Mouse (Mus musculus) midbrain, embryonic 15.5 days (tissue): ENCODE measurements at regions not wholly inside any gene's neighbourhood (a gene's known extent, or its start where the extent isn't known, plus 50 kb on each side); places are given as distances from the start of the nearest gene placed in this dataset.

Source experiments
- ATAC-seq: fragments of 200-750 bp; cut with Nextera tagmentation; replicated peaks from 2 replicates; pipeline ENCODE4 v1.8.0; 2017; ENCODE audit warnings: moderate TSS enrichment
- H3K27ac ChIP-seq: fragments of 300-500 bp; sonication (generic); 2 replicates; pipeline ENCODE4 v1.5.1; 2015; ENCODE audit warnings: mild to moderate bottlenecking, inconsistent platforms
- H3K27me3 ChIP-seq: fragments of 300-500 bp; sonication (generic); replicated peaks from 2 replicates; pipeline ENCODE4 v1.6.1; 2015; ENCODE audit warnings: inconsistent platforms
- H3K36me3 ChIP-seq: fragments of 300-500 bp; sonication (generic); replicated peaks from 2 replicates; pipeline ENCODE4 v1.6.1; 2015; ENCODE audit warnings: inconsistent platforms
- H3K4me1 ChIP-seq: fragments of 300-500 bp; sonication (generic); 2 replicates; pipeline ENCODE4 v1.6.1; 2015; ENCODE audit warnings: inconsistent platforms
- H3K4me2 ChIP-seq: fragments of 300-500 bp; sonication (generic); 2 replicates; pipeline ENCODE4 v1.6.1; 2015; ENCODE audit warnings: inconsistent platforms, mild to moderate bottlenecking, moderate library complexity
- H3K4me3 ChIP-seq: fragments of 300-500 bp; sonication (generic); 2 replicates; pipeline ENCODE4 v1.5.1; 2015; ENCODE audit warnings: mild to moderate bottlenecking, inconsistent platforms
- H3K9ac ChIP-seq: fragments of 300-500 bp; sonication (generic); 2 replicates; pipeline ENCODE4 v1.6.1; 2015; ENCODE audit warnings: mild to moderate bottlenecking, inconsistent platforms
- H3K9me3 ChIP-seq: fragments of 300-500 bp; sonication (generic); 2 replicates; pipeline ENCODE4 v1.6.1; 2016; ENCODE audit warnings: inconsistent platforms
- WGBS: fragments of 180-500 bp; shearing (Covaris S2); methylation state at CpG from one replicate; pipeline ENCODE4 v1.1.7; 2015; ENCODE audit warnings: mixed read lengths; 5-methylcytosine and 5-hydroxymethylcytosine counted together

GRCm38 (mm10) chr2:171856491-171856890 lies 186.8 kb downstream of the Cbln4 start:
- Histone ChIP-seq H3K4me3 (no peak overlapping the region), H3K4me2 (no peak overlapping the region), H3K9ac (no peak overlapping the region), H3K27me3 (no peaks in the 10 kb centered on the region), H3K27ac (no peak overlapping the region), H3K4me1 (peaks cover 6% of the 10 kb centered on the region), H3K36me3 (no peaks in the 10 kb centered on the region), H3K9me3 (no peaks in the 10 kb centered on the region)
- ATAC-seq, result 0 out of 2 replicates have a peak, but pooled peaks have one; percentile 45
- 48% methylated on average over 8 of the region's 8 CpGs for WGBS

GRCm38 (mm10) chr2:171846826-171847492 lies 196.3 kb downstream of the Cbln4 start:
- Histone ChIP-seq H3K4me3 (no peak overlapping the region), H3K4me1 (peaks cover 6% of the 10 kb centered on the region; the same call in 1 of the 2 replicates), H3K9ac (no peak overlapping the region), H3K27me3 (no peaks in the 10 kb centered on the region), H3K9me3 (no peaks in the 10 kb centered on the region), H3K4me2 (no peak overlapping the region), H3K36me3 (no peaks in the 10 kb centered on the region), H3K27ac (0 out of 2 replicates have a peak overlapping the region, but pooled peaks have one; percentile 36)
- 27% methylated on average over 4 of the region's 4 CpGs for WGBS
- peak; percentile 58; the same call in 1 of the 2 replicates for ATAC-seq

GRCm38 (mm10) chr2:171840058-171840713 lies 203.1 kb downstream of the Cbln4 start:
- no peak overlapping the region for H3K27ac ChIP-seq
- no peaks in the 10 kb centered on the region; the same call in none of the 2 replicates for H3K4me1 ChIP-seq
- H3K36me3 ChIP-seq, result no peaks in the 10 kb centered on the region
- H3K27me3 ChIP-seq, result no peaks in the 10 kb centered on the region
- H3K9me3 ChIP-seq, result no peaks in the 10 kb centered on the region
- 59% methylated on average over 14 of the region's 14 CpGs for WGBS
- ATAC-seq, result no peak
- H3K4me2 ChIP-seq, result no peak overlapping the region
- H3K9ac ChIP-seq, result no peak overlapping the region
- H3K4me3 ChIP-seq, result no peak overlapping the region

GRCm38 (mm10) chr2:171822156-171822555 lies 221.1 kb downstream of the Cbln4 start:
- no peak overlapping the region for H3K4me3 ChIP-seq
- no peaks in the 10 kb centered on the region for H3K27me3 ChIP-seq
- H3K9ac ChIP-seq, result no peak overlapping the region
- no peaks in the 10 kb centered on the region for H3K9me3 ChIP-seq
- ATAC-seq, result no peak
- WGBS, result 75% methylated on average over 6 of the region's 6 CpGs
- H3K36me3 ChIP-seq, result no peaks in the 10 kb centered on the region
- no peak overlapping the region for H3K4me2 ChIP-seq
- no peak overlapping the region for H3K27ac ChIP-seq
- H3K4me1 ChIP-seq, result no peaks in the 10 kb centered on the region

GRCm38 (mm10) chr2:171818504-171818903 lies 224.8 kb downstream of the Cbln4 start:
- H3K27me3 ChIP-seq, result no peaks in the 10 kb centered on the region
- no peaks in the 10 kb centered on the region for H3K36me3 ChIP-seq
- WGBS, result 63% methylated on average over 8 of the region's 8 CpGs
- no peak overlapping the region for H3K9ac ChIP-seq
- H3K27ac ChIP-seq, result no peak overlapping the region
- no peak for ATAC-seq
- no peaks in the 10 kb centered on the region for H3K9me3 ChIP-seq
- H3K4me2 ChIP-seq, result no peak overlapping the region
- H3K4me3 ChIP-seq, result no peak overlapping the region
- no peaks in the 10 kb centered on the region for H3K4me1 ChIP-seq

GRCm38 (mm10) chr2:171816685-171817419 lies 226.4 kb downstream of the Cbln4 start:
- Histone ChIP-seq H3K4me2 (no peak overlapping the region), H3K9me3 (no peaks in the 10 kb centered on the region), H3K27ac (no peak overlapping the region), H3K27me3 (no peaks in the 10 kb centered on the region), H3K9ac (no peak overlapping the region), H3K36me3 (no peaks in the 10 kb centered on the region), H3K4me1 (no peaks in the 10 kb centered on the region), H3K4me3 (no peak overlapping the region)
- 79% methylated on average over 10 of the region's 10 CpGs for WGBS
- ATAC-seq, result no peak

- H3K4me3 ChIP-seq, result no peak overlapping the region
- no peak overlapping the region for H3K9ac ChIP-seq
- 79% methylated on average over 3 of the region's 3 CpGs for WGBS
- H3K27ac ChIP-seq, result no peak overlapping the region
- no peaks in the 10 kb centered on the region for H3K36me3 ChIP-seq
- H3K9me3 ChIP-seq, result no peaks in the 10 kb centered on the region
- no peaks in the 10 kb centered on the region for H3K4me1 ChIP-seq
- ATAC-seq, result no peak
- H3K27me3 ChIP-seq, result no peaks in the 10 kb centered on the region
- no peak overlapping the region for H3K4me2 ChIP-seq
These were observed 230.6 kb downstream of the Cbln4 start for GRCm38 (mm10) chr2:171812701-171813100.

- H3K9me3 ChIP-seq, result no peaks in the 10 kb centered on the region
- 0 out of 2 replicates have a peak, but pooled peaks cover 2% of the 10 kb centered on the region for H3K4me1 ChIP-seq
- no peaks in the 10 kb centered on the region for H3K27me3 ChIP-seq
- ATAC-seq, result no peak
- no peak overlapping the region for H3K27ac ChIP-seq
- no peak overlapping the region for H3K9ac ChIP-seq
- H3K36me3 ChIP-seq, result no peaks in the 10 kb centered on the region
- no peak overlapping the region for H3K4me2 ChIP-seq
- no peak overlapping the region for H3K4me3 ChIP-seq
- 66% methylated on average over 5 of the region's 5 CpGs for WGBS
These were observed 237.9 kb downstream of the Cbln4 start for GRCm38 (mm10) chr2:171805376-171805775.

GRCm38 (mm10) chr2:171800511-171801268 lies 242.6 kb downstream of the Cbln4 start:
- Histone ChIP-seq H3K4me3 (no peak overlapping the region), H3K9me3 (no peaks in the 10 kb centered on the region), H3K27ac (no peak overlapping the region), H3K4me2 (no peak overlapping the region), H3K27me3 (no peaks in the 10 kb centered on the region), H3K4me1 (peaks cover 12% of the 10 kb centered on the region), H3K9ac (no peak overlapping the region), H3K36me3 (no peaks in the 10 kb centered on the region)
- WGBS, result 82% methylated on average over 10 of the region's 10 CpGs
- ATAC-seq, result no peak

GRCm38 (mm10) chr2:171799351-171799750 lies 243.9 kb downstream of the Cbln4 start:
- H3K36me3 ChIP-seq, result no peaks in the 10 kb centered on the region
- H3K27me3 ChIP-seq, result no peaks in the 10 kb centered on the region
- no peak for ATAC-seq
- H3K9ac ChIP-seq, result no peak overlapping the region
- H3K4me3 ChIP-seq, result no peak overlapping the region
- 46% methylated on average over 9 of the region's 9 CpGs for WGBS
- no peak overlapping the region for H3K4me2 ChIP-seq
- no peaks in the 10 kb centered on the region for H3K9me3 ChIP-seq
- peaks cover 12% of the 10 kb centered on the region for H3K4me1 ChIP-seq
- H3K27ac ChIP-seq, result no peak overlapping the region

- no peaks in the 10 kb centered on the region for H3K36me3 ChIP-seq
- no peak overlapping the region for H3K9ac ChIP-seq
- ATAC-seq, result no peak
- WGBS, result 69% methylated on average over 9 of the region's 9 CpGs
- no peaks in the 10 kb centered on the region for H3K27me3 ChIP-seq
- no peak overlapping the region for H3K4me3 ChIP-seq
- no peaks in the 10 kb centered on the region for H3K4me1 ChIP-seq
- no peak overlapping the region for H3K27ac ChIP-seq
- no peaks in the 10 kb centered on the region for H3K9me3 ChIP-seq
- no peak overlapping the region for H3K4me2 ChIP-seq
These were observed 252.6 kb downstream of the Cbln4 start for GRCm38 (mm10) chr2:171790686-171791085.
